Mouse (Mus musculus): ENCODE results near the gene Ces2e.
A peak's percentile ranks its signal among the peaks of the same experiment; 100 is the strongest.
"Not testable (repeated sequence)": the region's sequence is repeated elsewhere in the genome, so short reads cannot be mapped to it uniquely, and the experiment has no call there.

Gene Ces2e

GRCm38 (mm10) chr8:104925972-104926596 lies at the start of gene Ces2e:
TSS of gene Ces2e (plus strand) at chr8:104926260.
- DNase-seq (ENCODE audit: low spot score): no peak

GRCm38 (mm10) chr8:104886223-104886926 lies 39.7 kb upstream of the Ces2e start:
- not testable (repeated sequence) for DNase-seq (ENCODE audit: low spot score)

- no peak for DNase-seq (ENCODE audit: low spot score)
These were observed 24.3 kb upstream of the Ces2e start for GRCm38 (mm10) chr8:104901746-104902145.

GRCm38 (mm10) chr8:104907111-104907510 lies 18.9 kb upstream of the Ces2e start:
- DNase-seq (ENCODE audit: low spot score): no peak

GRCm38 (mm10) chr8:104909021-104909420 lies 17.0 kb upstream of the Ces2e start:
- not testable (repeated sequence) for DNase-seq (ENCODE audit: low spot score)

GRCm38 (mm10) chr8:104909651-104910050 lies 16.4 kb upstream of the Ces2e start:
- not testable (repeated sequence) for DNase-seq (ENCODE audit: low spot score)

GRCm38 (mm10) chr8:104927301-104927700 lies 1.2 kb downstream of the Ces2e start:
- DNase-seq (ENCODE audit: low spot score): no peak

GRCm38 (mm10) chr8:104944665-104945064 lies 18.6 kb downstream of the Ces2e start:
- DNase-seq (ENCODE audit: low spot score): no peak

- DNase-seq (ENCODE audit: low spot score): no peak
These were observed 21.0 kb downstream of the Ces2e start, which contains the start of gene Ces2f for GRCm38 (mm10) chr8:104947056-104947455. TSS of gene Ces2f (plus strand) at chr8:104947356.

GRCm38 (mm10) chr8:104949031-104949430 lies 23.0 kb downstream of the Ces2e start:
- DNase-seq (ENCODE audit: low spot score): no peak

GRCm38 (mm10) chr8:104961537-104961961 lies 35.5 kb downstream of the Ces2e start, which contains the start of gene Ces2g:
TSS of gene Ces2g (plus strand) at chr8:104961718.
- DNase-seq (ENCODE audit: low spot score): peak; percentile 42

GRCm38 (mm10) chr8:104962229-104962901 lies 36.3 kb downstream of the Ces2e start:
- DNase-seq (ENCODE audit: low spot score): peak; percentile 83

GRCm38 (mm10) chr8:104963375-104963894 lies 37.4 kb downstream of the Ces2e start:
- peak; percentile 23 for DNase-seq (ENCODE audit: low spot score)

GRCm38 (mm10) chr8:104984126-104984525 lies 58.1 kb downstream of the Ces2e start:
- no peak for DNase-seq (ENCODE audit: low spot score)

All from c-Kit-positive CD71-positive TER-119-positive erythroid progenitor cells, embryonic 14.5 days (primary cell).